Mouse (Mus musculus): Measurements from ENCODE around the gene Scgb2b2. TPM values are rescaled to one million over a fixed set of nuclear protein-coding genes. Genes with fewer than 3 reads are reported as not detected.

Scgb2b2 gene
- polyA plus RNA-seq (2015; fragmentation: Nextera tagmentation; extraction: Ambion mirVana): not detected in 2 replicates

GRCm38 (mm10) chr7:31290208-31290607 lies at the start of gene Scgb2b2:
Scgb2b2 (plus strand) TSS chr7:31290508.
- no peak within 1 kb of the TSS for H3K4me3 ChIP-seq
- 84% methylated on average over 5 of the region's 5 CpGs for WGBS

GRCm38 (mm10) chr7:31291721-31292120 lies 1.4 kb downstream of the Scgb2b2 start, which contains the start of gene Scgb1b2:
Scgb1b2 (minus strand) TSS chr7:31291821.
- Histone ChIP-seq H3K27ac (no peak within 1 kb of the TSS), H3K9me3 (no peaks in the 10 kb centered on the region), H3K36me3 (no peaks in the 10 kb centered on the region), H3K27me3 (no peaks in the 10 kb centered on the region), H3K4me3 (no peak within 1 kb of the TSS), H3K9ac (no peak within 1 kb of the TSS), H3K4me1 (no peaks in the 10 kb centered on the region), H3K4me2 (no peak within 1 kb of the TSS)
- ATAC-seq (ENCODE audit: insufficient number of reproducible peaks, low FRiP score, low TSS enrichment, low read depth): no peak
- 78% methylated on average over 3 of the region's 3 CpGs for WGBS

More at GRCm38 (mm10) chr7:31290208-31290607, at the start of gene Scgb2b2:
- no peaks in the 10 kb centered on the region for H3K36me3 ChIP-seq
- H3K9ac ChIP-seq: no peak within 1 kb of the TSS
- H3K27ac ChIP-seq: no peak within 1 kb of the TSS
- H3K4me1 ChIP-seq: no peaks in the 10 kb centered on the region
- no peak for ATAC-seq (ENCODE audit: insufficient number of reproducible peaks, low FRiP score, low TSS enrichment, low read depth)
- H3K9me3 ChIP-seq: no peaks in the 10 kb centered on the region
- no peak within 1 kb of the TSS for H3K4me2 ChIP-seq
- no peaks in the 10 kb centered on the region for H3K27me3 ChIP-seq

Other genes starting within 250 kb of the Scgb2b2 start
- gene Fxyd5, start 248.0 kb upstream of the Scgb2b2 start, polyA plus RNA-seq (2015; fragmentation: Nextera tagmentation; extraction: Ambion mirVana): 42.3 and 52.6 TPM in 2 replicates
- gene Fxyd7, start 239.0 kb upstream of the Scgb2b2 start, polyA plus RNA-seq (2015; fragmentation: Nextera tagmentation; extraction: Ambion mirVana): 13.1 and 19.0 TPM in 2 replicates
- 107 and 155 TPM in 2 replicates for gene Fxyd1, start 233.3 kb upstream of the Scgb2b2 start, polyA plus RNA-seq (2015; fragmentation: Nextera tagmentation; extraction: Ambion mirVana)
- gene Lgi4, start 231.2 kb upstream of the Scgb2b2 start, polyA plus RNA-seq (2015; fragmentation: Nextera tagmentation; extraction: Ambion mirVana): 0.58 and 0.88 TPM in 2 replicates
- 76.1 and 91.8 TPM in 2 replicates for gene Fxyd3, start 213.8 kb upstream of the Scgb2b2 start, polyA plus RNA-seq (2015; fragmentation: Nextera tagmentation; extraction: Ambion mirVana)
- gene Hpn, start 175.2 kb upstream of the Scgb2b2 start, polyA plus RNA-seq (2015; fragmentation: Nextera tagmentation; extraction: Ambion mirVana): 2.4 and 3.4 TPM in 2 replicates
- 4.7 and 5.7 TPM in 2 replicates for gene Scn1b, start 163.5 kb upstream of the Scgb2b2 start, polyA plus RNA-seq (2015; fragmentation: Nextera tagmentation; extraction: Ambion mirVana)
- gene Gramd1a, start 134.6 kb upstream of the Scgb2b2 start, polyA plus RNA-seq (2015; fragmentation: Nextera tagmentation; extraction: Ambion mirVana): 68.2 and 70.9 TPM in 2 replicates
- not detected in 2 replicates for gene Scgb1b2, start 1.3 kb downstream of the Scgb2b2 start, polyA plus RNA-seq (2015; fragmentation: Nextera tagmentation; extraction: Ambion mirVana)
- not detected in 2 replicates for gene Scgb2b3, start 71.6 kb downstream of the Scgb2b2 start, polyA plus RNA-seq (2015; fragmentation: Nextera tagmentation; extraction: Ambion mirVana)
- gene Scgb1b3, start 85.1 kb downstream of the Scgb2b2 start, polyA plus RNA-seq (2015; fragmentation: Nextera tagmentation; extraction: Ambion mirVana): not detected in 2 replicates

Data from limb, embryonic 15.5 days (tissue).